Mouse (Mus musculus) heart, embryonic 16.5 days (tissue): ENCODE data around the gene Trak1. TPM values are rescaled to one million over a fixed set of nuclear protein-coding genes. Genes with fewer than 3 reads are reported as not detected.

Source experiments
- ATAC-seq: fragments of 200-750 bp; cut with Nextera tagmentation; replicated peaks from 2 replicates; pipeline ENCODE4 v1.8.0; 2017; ENCODE audit warnings: moderate number of reproducible peaks; ENCODE audit not compliant: insufficient read depth, low FRiP score; ENCODE audit errors: extremely low read depth
- H3K27ac ChIP-seq: fragments of 300-500 bp; sonication (generic); 2 replicates; pipeline ENCODE4 v1.5.1; 2014; ENCODE audit warnings: mild to moderate bottlenecking, low read length, control low read depth, moderate library complexity
- H3K27me3 ChIP-seq: fragments of 300-500 bp; sonication (generic); 2 replicates; pipeline ENCODE4 v1.6.1; 2014; ENCODE audit warnings: low read length, mixed read lengths; ENCODE audit not compliant: control insufficient read depth, insufficient read depth
- H3K36me3 ChIP-seq: fragments of 300-500 bp; sonication (generic); 2 replicates; pipeline ENCODE4 v1.6.1; 2014; ENCODE audit not compliant: control insufficient read depth, insufficient read depth
- H3K4me1 ChIP-seq: fragments of 300-500 bp; sonication (generic); 2 replicates; pipeline ENCODE4 v1.6.1; 2014; ENCODE audit warnings: low read length, mixed read lengths; ENCODE audit not compliant: control insufficient read depth, insufficient read depth
- H3K4me2 ChIP-seq: fragments of 300-500 bp; sonication (generic); 2 replicates; pipeline ENCODE4 v1.6.1; 2014; ENCODE audit warnings: low read depth, mild to moderate bottlenecking, control low read depth, low read length
- H3K4me3 ChIP-seq: fragments of 300-500 bp; sonication (generic); 2 replicates; pipeline ENCODE4 v1.5.1; 2014; ENCODE audit warnings: mild to moderate bottlenecking, control low read depth, low read length
- H3K9ac ChIP-seq: fragments of 300-500 bp; sonication (generic); 2 replicates; pipeline ENCODE4 v1.6.1; 2014; ENCODE audit warnings: low read length, control low read depth
- H3K9me3 ChIP-seq: fragments of 300-500 bp; sonication (generic); replicated peaks from 2 replicates; pipeline ENCODE4 v1.6.1; 2016; ENCODE audit warnings: low read length; ENCODE audit not compliant: control insufficient read depth
- WGBS: fragments of 180-500 bp; shearing (Covaris S2); extraction: QIAGEN DNeasy Blood & Tissue Kit; methylation state at CpG from one replicate; pipeline ENCODE4 v1.1.7; 2014; 5-methylcytosine and 5-hydroxymethylcytosine counted together
- polyA plus RNA-seq: library from polyadenylated mRNA; unstranded; fragments of >200 nt; fragmentation: Nextera tagmentation; extraction: Ambion mirVana; gene quantifications from 2 replicates; pipeline ENCODE4 v1.2.1, GENCODE M21; 2015

Gene Trak1
- polyA plus RNA-seq, 1 experiment from 2014 or later, result 42.4 TPM

GRCm38 (mm10) chr9:121385749-121386350 lies 88.5 kb downstream of the Trak1 start:
- no peak overlapping the region for H3K27ac ChIP-seq
- WGBS, result 88% methylated on average over 12 of the region's 12 CpGs
- no peak overlapping the region for H3K4me2 ChIP-seq

DNA sequence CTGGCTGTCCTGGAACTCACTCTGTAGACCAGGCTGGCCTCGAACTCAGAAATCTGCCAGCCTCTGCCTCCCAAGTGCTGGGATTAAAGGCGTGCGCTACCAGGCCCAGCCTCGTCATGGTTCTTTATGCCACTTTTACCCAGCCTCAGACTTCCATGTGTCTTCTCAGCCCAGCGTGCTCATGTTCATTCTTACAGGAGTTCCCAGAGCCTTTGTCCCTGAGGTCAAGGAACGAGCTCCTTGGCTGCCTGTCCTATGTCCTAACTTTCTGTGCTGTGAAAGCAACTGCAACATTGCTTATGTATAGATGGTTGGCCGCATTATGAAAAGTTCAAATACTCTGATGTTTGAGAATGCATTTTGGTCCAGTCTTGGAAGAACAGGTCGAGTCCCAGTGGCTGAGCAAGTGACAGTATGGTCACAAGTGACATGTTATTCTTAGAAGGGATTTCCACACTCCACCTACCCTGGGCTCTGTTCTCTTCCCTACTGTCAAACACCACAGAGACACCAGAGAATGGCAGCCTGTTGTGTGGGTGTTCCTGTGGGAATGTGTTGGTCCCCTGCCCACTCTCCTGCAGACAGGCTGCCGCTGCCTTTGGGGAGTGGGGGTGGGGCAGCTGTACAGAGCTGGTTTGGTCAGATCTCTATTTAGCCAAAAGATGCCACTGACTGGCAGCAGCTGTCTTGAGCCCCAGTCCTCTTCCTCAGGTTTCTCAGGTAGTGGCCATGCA lies 90.4 kb downstream of the Trak1 start:
- Histone ChIP-seq H3K4me3 (no peak overlapping the region), H3K4me1 (peaks cover 29% of the 10 kb centered on the region), H3K36me3 (peaks cover 2% of the 10 kb centered on the region; the same call in 1 of the 2 replicates), H3K9ac (no peak overlapping the region), H3K9me3 (no peaks in the 10 kb centered on the region), H3K4me2 (no peak overlapping the region), H3K27me3 (no peaks in the 10 kb centered on the region), H3K27ac (peak overlapping the region; percentile 59; the same call in 1 of the 2 replicates)
- WGBS, result 70% methylated on average over 9 of the region's 9 CpGs
- peak; percentile 18; the same call in 1 of the 2 replicates for ATAC-seq

More at GRCm38 (mm10) chr9:121385749-121386350, 88.5 kb downstream of the Trak1 start:
- H3K4me3 ChIP-seq, result no peak overlapping the region
- H3K9ac ChIP-seq, result no peak overlapping the region
- no peaks in the 10 kb centered on the region for H3K9me3 ChIP-seq
- 0 out of 2 replicates have a peak, but pooled peaks cover 2% of the 10 kb centered on the region for H3K36me3 ChIP-seq
- peaks cover 45% of the 10 kb centered on the region for H3K4me1 ChIP-seq
- ATAC-seq, result no peak
- H3K27me3 ChIP-seq, result no peaks in the 10 kb centered on the region

GRCm38 (mm10) chr9:121388273-121388931 lies 91.1 kb downstream of the Trak1 start:
- Histone ChIP-seq H3K4me1 (peaks cover 29% of the 10 kb centered on the region), H3K27ac (peak overlapping the region; percentile 59; the same call in 1 of the 2 replicates), H3K36me3 (peaks cover 6% of the 10 kb centered on the region), H3K4me2 (no peak overlapping the region), H3K27me3 (no peaks in the 10 kb centered on the region), H3K9me3 (no peaks in the 10 kb centered on the region), H3K4me3 (no peak overlapping the region), H3K9ac (no peak overlapping the region)
- ATAC-seq, result no peak
- 64% methylated on average over 13 of the region's 13 CpGs for WGBS

GRCm38 (mm10) chr9:121389258-121389657 lies 92.0 kb downstream of the Trak1 start:
- Histone ChIP-seq H3K4me3 (no peak overlapping the region), H3K4me2 (no peak overlapping the region), H3K27ac (no peak overlapping the region), H3K36me3 (peaks cover 9% of the 10 kb centered on the region), H3K4me1 (peaks cover 24% of the 10 kb centered on the region), H3K27me3 (no peaks in the 10 kb centered on the region), H3K9me3 (no peaks in the 10 kb centered on the region), H3K9ac (no peak overlapping the region)
- WGBS, result 86% methylated on average over 10 of the region's 10 CpGs
- ATAC-seq, result no peak

DNA sequence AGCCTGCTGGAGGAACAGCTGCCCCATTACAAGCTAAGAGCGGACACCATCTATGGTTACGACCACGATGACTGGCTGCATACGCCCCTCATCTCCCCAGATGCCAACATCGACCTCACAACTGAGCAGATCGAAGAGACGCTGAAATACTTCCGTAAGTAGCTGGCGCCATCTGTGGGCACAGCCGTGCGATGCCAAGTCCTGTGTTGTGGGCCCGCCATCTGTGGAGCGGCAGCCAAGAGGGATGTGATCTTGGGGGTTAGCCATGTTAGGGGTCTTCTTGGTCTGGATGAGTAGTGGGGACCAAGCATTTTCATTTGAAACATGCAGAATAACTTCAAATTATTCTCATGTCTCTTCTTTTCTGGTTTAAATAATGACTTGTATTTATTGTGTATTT lies 94.6 kb downstream of the Trak1 start:
- ATAC-seq, result no peak
- peaks cover 9% of the 10 kb centered on the region for H3K36me3 ChIP-seq
- H3K27ac ChIP-seq, result no peak overlapping the region
- H3K4me2 ChIP-seq, result no peak overlapping the region
- WGBS, result 92% methylated on average over 13 of the region's 13 CpGs
- H3K9ac ChIP-seq, result no peak overlapping the region
- H3K27me3 ChIP-seq, result no peaks in the 10 kb centered on the region
- no peak overlapping the region for H3K4me3 ChIP-seq
- peaks cover 18% of the 10 kb centered on the region for H3K4me1 ChIP-seq
- H3K9me3 ChIP-seq, result no peaks in the 10 kb centered on the region

DNA sequence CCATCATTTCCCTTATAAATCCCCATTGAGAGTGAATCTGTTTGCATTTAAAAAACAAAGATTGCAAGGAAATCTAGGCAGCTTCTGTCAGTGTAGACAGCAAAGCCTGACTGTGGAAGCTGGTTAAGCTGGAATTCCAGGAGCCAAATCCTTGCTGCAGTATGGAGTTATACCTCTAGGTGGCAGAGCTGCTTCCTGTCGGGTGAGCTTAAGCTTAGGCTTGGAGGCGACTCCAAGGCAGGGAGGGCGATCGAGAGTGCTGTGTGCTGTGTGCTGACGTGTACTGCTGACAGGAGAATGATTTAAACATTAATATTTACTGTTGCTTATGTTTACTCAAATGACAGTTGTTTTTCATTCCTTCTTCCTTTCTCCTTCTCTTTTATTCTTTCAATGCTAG lies 95.1 kb downstream of the Trak1 start:
- Histone ChIP-seq H3K4me1 (peaks cover 14% of the 10 kb centered on the region), H3K9ac (no peak overlapping the region), H3K9me3 (no peaks in the 10 kb centered on the region), H3K27ac (no peak overlapping the region), H3K36me3 (peaks cover 9% of the 10 kb centered on the region), H3K27me3 (no peaks in the 10 kb centered on the region), H3K4me3 (no peak overlapping the region), H3K4me2 (no peak overlapping the region)
- ATAC-seq, result no peak
- WGBS, result 37% methylated on average over 5 of the region's 5 CpGs

DNA sequence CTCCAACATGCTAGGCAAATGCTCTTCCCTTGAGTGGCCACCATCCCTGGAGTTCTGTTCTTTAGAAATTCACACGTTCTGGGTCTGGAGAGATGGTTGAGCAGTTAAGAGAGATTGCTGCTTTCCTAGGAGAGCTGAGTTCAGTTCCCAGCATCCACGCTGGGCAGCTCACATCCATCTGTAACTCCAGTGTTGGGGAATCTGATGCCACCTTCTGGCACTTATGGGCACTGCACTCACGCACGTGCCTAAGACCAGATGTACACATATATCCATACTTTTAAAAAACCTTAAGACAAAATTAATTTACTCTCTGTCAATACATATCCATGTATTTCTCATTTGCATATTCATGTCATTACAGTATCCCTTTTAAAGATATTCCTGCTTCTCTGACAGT lies 95.8 kb downstream of the Trak1 start:
- H3K9ac ChIP-seq, result no peak overlapping the region
- H3K4me1 ChIP-seq, result peaks cover 12% of the 10 kb centered on the region
- no peaks in the 10 kb centered on the region for H3K27me3 ChIP-seq
- H3K4me3 ChIP-seq, result no peak overlapping the region
- no peak overlapping the region for H3K4me2 ChIP-seq
- peaks cover 9% of the 10 kb centered on the region for H3K36me3 ChIP-seq
- H3K9me3 ChIP-seq, result no peaks in the 10 kb centered on the region
- WGBS, result 94% methylated on average over 4 of the region's 4 CpGs
- H3K27ac ChIP-seq, result no peak overlapping the region
- ATAC-seq, result no peak

DNA sequence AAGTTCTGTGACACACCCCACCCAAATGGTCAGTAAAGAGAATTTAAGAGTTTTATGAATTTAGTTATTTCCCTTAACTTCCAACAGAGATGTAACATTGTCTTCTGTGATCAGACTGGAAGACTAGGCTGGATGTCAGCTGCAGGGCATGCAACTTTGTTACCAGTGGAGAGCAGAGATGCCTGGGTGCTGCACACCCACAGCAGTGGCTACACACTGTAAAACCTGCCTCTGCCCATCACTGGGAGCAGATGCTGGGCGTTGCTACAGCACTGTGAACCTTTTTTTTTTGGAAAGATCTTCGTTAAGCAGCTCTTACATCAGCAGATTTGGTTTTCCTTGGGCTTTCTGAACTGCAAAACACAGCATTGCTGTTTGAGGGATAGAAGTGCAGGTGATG lies 97.6 kb downstream of the Trak1 start:
- Histone ChIP-seq H3K4me3 (no peak overlapping the region), H3K9me3 (no peaks in the 10 kb centered on the region), H3K4me2 (no peak overlapping the region), H3K4me1 (peaks cover 12% of the 10 kb centered on the region), H3K9ac (no peak overlapping the region), H3K27me3 (no peaks in the 10 kb centered on the region), H3K27ac (no peak overlapping the region), H3K36me3 (peaks cover 6% of the 10 kb centered on the region)
- no peak for ATAC-seq
- 90% methylated on average over 2 of the region's 2 CpGs for WGBS

DNA sequence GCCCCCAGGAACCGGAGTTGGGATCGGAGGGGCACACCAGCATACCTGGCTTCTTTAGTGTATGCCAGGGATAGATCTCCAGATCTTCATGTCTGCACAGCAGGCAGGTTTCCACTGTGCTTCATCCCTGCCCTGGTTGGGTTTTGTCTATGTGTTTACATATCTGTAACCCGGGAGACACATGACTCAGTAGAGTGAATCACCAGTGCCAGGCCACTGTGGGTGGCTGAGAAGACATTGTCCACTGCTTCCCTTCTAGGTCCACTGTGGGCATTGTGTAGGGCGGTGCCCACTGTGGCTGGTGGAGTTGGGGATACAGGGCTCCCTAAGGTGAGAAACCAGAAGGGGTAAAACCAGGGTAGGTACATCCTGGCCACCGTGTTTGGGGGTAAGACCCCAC lies 98.5 kb downstream of the Trak1 start:
- Histone ChIP-seq H3K9ac (no peak overlapping the region), H3K4me3 (no peak overlapping the region), H3K27ac (no peak overlapping the region), H3K4me2 (no peak overlapping the region), H3K36me3 (peaks cover 6% of the 10 kb centered on the region), H3K4me1 (peaks cover 12% of the 10 kb centered on the region), H3K27me3 (no peaks in the 10 kb centered on the region), H3K9me3 (no peaks in the 10 kb centered on the region)
- 93% methylated on average over 5 of the region's 5 CpGs for WGBS
- no peak for ATAC-seq
